Mouse (Mus musculus) G1E (cell line): ENCODE measurements around the gene Hnrnpf.
A peak's percentile ranks its signal among the peaks of the same experiment; 100 is the strongest.

Source experiments
- CTCF ChIP-seq: IDR thresholded peaks from 2 replicates; pipeline ENCODE4 v1.5.1; 2012; ENCODE audit warnings: low read depth, low read length, inconsistent platforms, mixed read lengths
- GATA1 ChIP-seq: IDR thresholded peaks from 2 replicates; pipeline ENCODE4 v1.6.1; 2012; ENCODE audit warnings: borderline replicate concordance, low read length, inconsistent platforms, mixed read lengths
- GATA2 ChIP-seq: IDR thresholded peaks from 2 replicates; pipeline ENCODE4 v1.6.1; 2012; ENCODE audit warnings: low read depth, low read length, inconsistent platforms, borderline replicate concordance
- POLR2AphosphoS5 ChIP-seq: IDR thresholded peaks from 2 replicates; pipeline ENCODE4 v1.6.1; 2012; ENCODE audit warnings: low read depth, low read length, inconsistent platforms; ENCODE audit not compliant: insufficient replicate concordance

- 0 out of 2 replicates have a peak, but pooled peaks have one; percentile 23 for TF ChIP-seq CTCF
- no peak for TF ChIP-seq GATA1
- TF ChIP-seq GATA2 = no peak
- TF ChIP-seq POLR2AphosphoS5 = no peak
Observed at GRCm38 (mm10) chr6:117952330-117952729, 52.2 kb downstream of the Hnrnpf start.
